Mouse (Mus musculus): ENCODE measurements around the gene Ccl9.
"Not testable (repeated sequence)": the region's sequence is repeated elsewhere in the genome, so short reads cannot be mapped to it uniquely, and the experiment has no call there.

Ccl9 gene

GRCm38 (mm10) chr11:83580699-83581232 lies 2.3 kb upstream of the Ccl9 start:
- DNase-seq (ENCODE audit: low spot score), result no peak

- DNase-seq (ENCODE audit: low spot score), result no peak
Measured at GRCm38 (mm10) chr11:83578999-83579398, 563 bp upstream of the Ccl9 start.

GRCm38 (mm10) chr11:83576927-83577555 lies 1.4 kb downstream of the Ccl9 start:
- no peak for DNase-seq (ENCODE audit: low spot score)

- DNase-seq (ENCODE audit: low spot score), result no peak
Measured at GRCm38 (mm10) chr11:83572834-83573233, 5.6 kb downstream of the Ccl9 start.

GRCm38 (mm10) chr11:83572223-83572622 lies 6.2 kb downstream of the Ccl9 start:
- no peak for DNase-seq (ENCODE audit: low spot score)

GRCm38 (mm10) chr11:83570189-83570588 lies 8.2 kb downstream of the Ccl9 start:
- DNase-seq (ENCODE audit: low spot score), result no peak

- DNase-seq (ENCODE audit: low spot score), result no peak
Measured at GRCm38 (mm10) chr11:83569249-83569648, 9.2 kb downstream of the Ccl9 start.

- no peak for DNase-seq (ENCODE audit: low spot score)
Measured at GRCm38 (mm10) chr11:83568786-83569185, 9.7 kb downstream of the Ccl9 start.

GRCm38 (mm10) chr11:83568061-83568460 lies 10.4 kb downstream of the Ccl9 start:
- DNase-seq (ENCODE audit: low spot score), result no peak

- no peak for DNase-seq (ENCODE audit: low spot score)
Measured at GRCm38 (mm10) chr11:83567311-83567710, 11.1 kb downstream of the Ccl9 start.

- DNase-seq (ENCODE audit: low spot score), result no peak
Measured at GRCm38 (mm10) chr11:83566617-83567016, 11.8 kb downstream of the Ccl9 start.

- DNase-seq (ENCODE audit: low spot score), result no peak
Measured at GRCm38 (mm10) chr11:83563754-83564153, 14.7 kb downstream of the Ccl9 start.

GRCm38 (mm10) chr11:83562311-83562887 lies 16.0 kb downstream of the Ccl9 start:
- DNase-seq (ENCODE audit: low spot score), result no peak

- no peak for DNase-seq (ENCODE audit: low spot score)
Measured at GRCm38 (mm10) chr11:83560405-83560804, 18.0 kb downstream of the Ccl9 start.

GRCm38 (mm10) chr11:83557074-83557473 lies 21.4 kb downstream of the Ccl9 start:
- no peak for DNase-seq (ENCODE audit: low spot score)

- peak; percentile 62 for DNase-seq (ENCODE audit: low spot score)
Measured at GRCm38 (mm10) chr11:83556085-83556781, 22.2 kb downstream of the Ccl9 start.

GRCm38 (mm10) chr11:83551668-83552067 lies 26.8 kb downstream of the Ccl9 start:
- DNase-seq (ENCODE audit: low spot score), result no peak

GRCm38 (mm10) chr11:83551037-83551436 lies 27.4 kb downstream of the Ccl9 start:
- DNase-seq (ENCODE audit: low spot score), result not testable (repeated sequence)

- no peak for DNase-seq (ENCODE audit: low spot score)
Measured at GRCm38 (mm10) chr11:83550186-83550632, 28.2 kb downstream of the Ccl9 start.

GRCm38 (mm10) chr11:83544214-83544613 lies 34.2 kb downstream of the Ccl9 start:
- no peak for DNase-seq (ENCODE audit: low spot score)

- DNase-seq (ENCODE audit: low spot score), result no peak
Measured at GRCm38 (mm10) chr11:83541415-83541814, 37.0 kb downstream of the Ccl9 start.

- DNase-seq (ENCODE audit: low spot score), result no peak
Measured at GRCm38 (mm10) chr11:83540931-83541330, 37.5 kb downstream of the Ccl9 start.

- no peak for DNase-seq (ENCODE audit: low spot score)
Measured at GRCm38 (mm10) chr11:83538705-83539314, 39.6 kb downstream of the Ccl9 start.
